Mouse (Mus musculus): ENCODE measurements around the gene Hcn3. TPM values are rescaled to one million over a fixed set of nuclear protein-coding genes. Genes with fewer than 3 reads are reported as not detected.

Gene Hcn3
- polyA plus RNA-seq, 1 experiment from 2014 or later, result 1.4 TPM

GRCm38 (mm10) chr3:89145566-89145965 lies 14.4 kb downstream of the Hcn3 start:
- Histone ChIP-seq H3K27me3 (replicated peaks; ENCODE audit: control insufficient read depth, insufficient read depth, low read length) (peaks cover 28% of the 10 kb centered on the region; the same call in 1 of the 2 replicates), H3K27ac (replicated peaks; ENCODE audit: low read depth, low read length) (no peak overlapping the region), H3K36me3 (ENCODE audit: control insufficient read depth, insufficient read depth, low read length) (no peaks in the 10 kb centered on the region), H3K9me3 (ENCODE audit: control insufficient read depth, low read length) (no peaks in the 10 kb centered on the region), H3K4me2 (ENCODE audit: low read depth, low read length) (no peak overlapping the region), H3K9ac (ENCODE audit: low read depth, low read length) (no peak overlapping the region), H3K4me1 (ENCODE audit: control insufficient read depth, insufficient read depth, low read length) (peaks cover 5% of the 10 kb centered on the region; the same call in 1 of the 2 replicates), H3K4me3 (ENCODE audit: low read depth, low read length) (no peak overlapping the region)
- 19% methylated on average over 8 of the region's 8 CpGs for WGBS
- DNase-seq (ENCODE audit: low spot score), result no peak
- ATAC-seq (ENCODE audit: low read depth), result peak; percentile 32; the same call in 1 of the 2 replicates

GRCm38 (mm10) chr3:89144821-89145220 lies 15.2 kb downstream of the Hcn3 start:
- H3K4me2 ChIP-seq (ENCODE audit: low read depth, low read length), result no peak overlapping the region
- ATAC-seq (ENCODE audit: low read depth) (no peak), DNase-seq (ENCODE audit: low spot score) (no peak)
- H3K9me3 ChIP-seq (ENCODE audit: control insufficient read depth, low read length), result no peaks in the 10 kb centered on the region
- peaks cover 22% of the 10 kb centered on the region; the same call in 1 of the 2 replicates for H3K27me3 ChIP-seq (replicated peaks; ENCODE audit: control insufficient read depth, insufficient read depth, low read length)
- no peak overlapping the region for H3K9ac ChIP-seq (ENCODE audit: low read depth, low read length)
- WGBS, result 86% methylated on average over 10 of the region's 10 CpGs
- H3K36me3 ChIP-seq (ENCODE audit: control insufficient read depth, insufficient read depth, low read length), result no peaks in the 10 kb centered on the region
- H3K4me3 ChIP-seq (ENCODE audit: low read depth, low read length), result no peak overlapping the region
- H3K27ac ChIP-seq (replicated peaks; ENCODE audit: low read depth, low read length), result no peak overlapping the region
- peaks cover 5% of the 10 kb centered on the region; the same call in 1 of the 2 replicates for H3K4me1 ChIP-seq (ENCODE audit: control insufficient read depth, insufficient read depth, low read length)

GRCm38 (mm10) chr3:89136365-89136764 lies 23.6 kb downstream of the Hcn3 start:
- Histone ChIP-seq H3K9ac (ENCODE audit: low read depth, low read length) (no peak overlapping the region), H3K36me3 (ENCODE audit: control insufficient read depth, insufficient read depth, low read length) (no peaks in the 10 kb centered on the region), H3K4me3 (ENCODE audit: low read depth, low read length) (no peak overlapping the region), H3K4me1 (ENCODE audit: control insufficient read depth, insufficient read depth, low read length) (no peaks in the 10 kb centered on the region), H3K27me3 (replicated peaks; ENCODE audit: control insufficient read depth, insufficient read depth, low read length) (no peaks in the 10 kb centered on the region), H3K4me2 (ENCODE audit: low read depth, low read length) (no peak overlapping the region), H3K9me3 (ENCODE audit: control insufficient read depth, low read length) (no peaks in the 10 kb centered on the region), H3K27ac (replicated peaks; ENCODE audit: low read depth, low read length) (no peak overlapping the region)
- 34% methylated on average over 9 of the region's 9 CpGs for WGBS
- ATAC-seq (ENCODE audit: low read depth) (peak; percentile 57; the same call in 1 of the 2 replicates), DNase-seq (ENCODE audit: low spot score) (no peak)

- no peak for DNase-seq (ENCODE audit: low spot score)
- ATAC-seq (ENCODE audit: low read depth), result no peak
These were observed 24.0 kb downstream of the Hcn3 start, which contains the start of gene Pklr for GRCm38 (mm10) chr3:89135958-89136357. Gene Pklr (plus strand): TSS chr3:89136142.

GRCm38 (mm10) chr3:89133752-89134151 lies 26.2 kb downstream of the Hcn3 start:
- H3K9me3 ChIP-seq (ENCODE audit: control insufficient read depth, low read length), result no peaks in the 10 kb centered on the region
- no peak overlapping the region for H3K4me2 ChIP-seq (ENCODE audit: low read depth, low read length)
- no peak overlapping the region for H3K27ac ChIP-seq (replicated peaks; ENCODE audit: low read depth, low read length)
- ATAC-seq (ENCODE audit: low read depth), result no peak
- H3K27me3 ChIP-seq (replicated peaks; ENCODE audit: control insufficient read depth, insufficient read depth, low read length), result no peaks in the 10 kb centered on the region
- H3K36me3 ChIP-seq (ENCODE audit: control insufficient read depth, insufficient read depth, low read length), result no peaks in the 10 kb centered on the region
- no peak for DNase-seq (ENCODE audit: low spot score)
- no peak overlapping the region for H3K9ac ChIP-seq (ENCODE audit: low read depth, low read length)
- no peaks in the 10 kb centered on the region for H3K4me1 ChIP-seq (ENCODE audit: control insufficient read depth, insufficient read depth, low read length)
- 85% methylated on average over 1 of the region's 1 CpGs for WGBS
- H3K4me3 ChIP-seq (ENCODE audit: low read depth, low read length), result no peak overlapping the region

More at GRCm38 (mm10) chr3:89135958-89136357, 24.0 kb downstream of the Hcn3 start, which contains the start of gene Pklr:
- Histone ChIP-seq H3K4me2 (ENCODE audit: low read depth, low read length) (no peak within 1 kb of the TSS), H3K9me3 (ENCODE audit: control insufficient read depth, low read length) (no peaks in the 10 kb centered on the region), H3K27ac (replicated peaks; ENCODE audit: low read depth, low read length) (no peak within 1 kb of the TSS), H3K36me3 (ENCODE audit: control insufficient read depth, insufficient read depth, low read length) (no peaks in the 10 kb centered on the region), H3K27me3 (replicated peaks; ENCODE audit: control insufficient read depth, insufficient read depth, low read length) (no peaks in the 10 kb centered on the region), H3K4me3 (ENCODE audit: low read depth, low read length) (no peak within 1 kb of the TSS), H3K4me1 (ENCODE audit: control insufficient read depth, insufficient read depth, low read length) (no peaks in the 10 kb centered on the region), H3K9ac (ENCODE audit: low read depth, low read length) (no peak within 1 kb of the TSS)
- 66% methylated on average over 3 of the region's 3 CpGs for WGBS

GRCm38 (mm10) chr3:89133063-89133450 lies 26.9 kb downstream of the Hcn3 start:
- ATAC-seq (ENCODE audit: low read depth) (no peak), DNase-seq (ENCODE audit: low spot score) (no peak)
- Histone ChIP-seq H3K27ac (replicated peaks; ENCODE audit: low read depth, low read length) (no peak overlapping the region), H3K4me2 (ENCODE audit: low read depth, low read length) (no peak overlapping the region), H3K27me3 (replicated peaks; ENCODE audit: control insufficient read depth, insufficient read depth, low read length) (no peaks in the 10 kb centered on the region), H3K9me3 (ENCODE audit: control insufficient read depth, low read length) (no peaks in the 10 kb centered on the region), H3K4me3 (ENCODE audit: low read depth, low read length) (no peak overlapping the region), H3K4me1 (ENCODE audit: control insufficient read depth, insufficient read depth, low read length) (no peaks in the 10 kb centered on the region), H3K9ac (ENCODE audit: low read depth, low read length) (no peak overlapping the region), H3K36me3 (ENCODE audit: control insufficient read depth, insufficient read depth, low read length) (no peaks in the 10 kb centered on the region)
- 78% methylated on average over 7 of the region's 7 CpGs for WGBS

- no peaks in the 10 kb centered on the region for H3K27me3 ChIP-seq (replicated peaks; ENCODE audit: control insufficient read depth, insufficient read depth, low read length)
- ATAC-seq (ENCODE audit: low read depth) (no peak), DNase-seq (ENCODE audit: low spot score) (peak; percentile 23)
- WGBS, result 13% methylated on average over 29 of the region's 30 CpGs
- peak overlapping the region; percentile 56 for H3K4me2 ChIP-seq (ENCODE audit: low read depth, low read length)
- H3K36me3 ChIP-seq (ENCODE audit: control insufficient read depth, insufficient read depth, low read length), result no peaks in the 10 kb centered on the region
- no peaks in the 10 kb centered on the region for H3K4me1 ChIP-seq (ENCODE audit: control insufficient read depth, insufficient read depth, low read length)
- H3K27ac ChIP-seq (replicated peaks; ENCODE audit: low read depth, low read length), result no peak overlapping the region
- H3K9ac ChIP-seq (ENCODE audit: low read depth, low read length), result peak overlapping the region; percentile 53
- no peaks in the 10 kb centered on the region for H3K9me3 ChIP-seq (ENCODE audit: control insufficient read depth, low read length)
- H3K4me3 ChIP-seq (ENCODE audit: low read depth, low read length), result peak overlapping the region; percentile 33
These were observed 27.5 kb downstream of the Hcn3 start for GRCm38 (mm10) chr3:89132285-89133062.

- no peak for DNase-seq (ENCODE audit: low spot score)
- Histone ChIP-seq H3K4me3 (ENCODE audit: low read depth, low read length) (peak overlapping the region; percentile 33), H3K4me1 (ENCODE audit: control insufficient read depth, insufficient read depth, low read length) (no peaks in the 10 kb centered on the region), H3K27me3 (replicated peaks; ENCODE audit: control insufficient read depth, insufficient read depth, low read length) (no peaks in the 10 kb centered on the region), H3K27ac (replicated peaks; ENCODE audit: low read depth, low read length) (no peak overlapping the region), H3K9me3 (ENCODE audit: control insufficient read depth, low read length) (no peaks in the 10 kb centered on the region), H3K4me2 (ENCODE audit: low read depth, low read length) (peak overlapping the region; percentile 56), H3K36me3 (ENCODE audit: control insufficient read depth, insufficient read depth, low read length) (no peaks in the 10 kb centered on the region), H3K9ac (ENCODE audit: low read depth, low read length) (peak overlapping the region; percentile 53; the same call in 1 of the 2 replicates)
- no peak for ATAC-seq (ENCODE audit: low read depth)
- WGBS, result 33% methylated on average over 4 of the region's 4 CpGs
These were observed 28.2 kb downstream of the Hcn3 start for GRCm38 (mm10) chr3:89131816-89132215.

GRCm38 (mm10) chr3:89129908-89130307 lies 30.1 kb downstream of the Hcn3 start:
- Histone ChIP-seq H3K36me3 (ENCODE audit: control insufficient read depth, insufficient read depth, low read length) (no peaks in the 10 kb centered on the region), H3K9me3 (ENCODE audit: control insufficient read depth, low read length) (no peaks in the 10 kb centered on the region), H3K4me1 (ENCODE audit: control insufficient read depth, insufficient read depth, low read length) (no peaks in the 10 kb centered on the region), H3K9ac (ENCODE audit: low read depth, low read length) (no peak overlapping the region), H3K4me2 (ENCODE audit: low read depth, low read length) (no peak overlapping the region), H3K27ac (replicated peaks; ENCODE audit: low read depth, low read length) (no peak overlapping the region), H3K4me3 (ENCODE audit: low read depth, low read length) (no peak overlapping the region), H3K27me3 (replicated peaks; ENCODE audit: control insufficient read depth, insufficient read depth, low read length) (no peaks in the 10 kb centered on the region)
- ATAC-seq (ENCODE audit: low read depth), result no peak
- no peak for DNase-seq (ENCODE audit: low spot score)
- WGBS, result 87% methylated on average over 3 of the region's 3 CpGs

All from embryonic facial prominence, embryonic 14.5 days (tissue).